Comparison of ENCODE assay signal across 11 mouse cellular contexts in genomic region chr10:76732391-76732790, GRCm38 (mm10). TPM values are rescaled to one million over a fixed set of nuclear protein-coding genes. Genes with fewer than 3 reads are reported as not detected.
A peak's percentile ranks its signal among the peaks of the same experiment; 100 is the strongest.
DNase-seq lines count a peak whose midpoint lies in the region; ATAC-seq lines count a peak whose summit lies in the region.
"Had no signal": no experiment of that assay in that cellular context is flagged by ENCODE, and none has a peak within 500 bp of the region (broad histone marks: within the 10 kb centered on the region; RNA-seq: fewer than 3 reads in every experiment).

No protein-coding gene starts in this region.

- no peaks in the 10 kb centered on the region for H3K9me3 ChIP-seq in forebrain, embryonic 10.5 days
- no peaks in the 10 kb centered on the region for H3K9me3 ChIP-seq in forebrain, embryonic 13.5 days (replicated peaks)
- no peaks in the 10 kb centered on the region for H3K9me3 ChIP-seq in liver, embryonic 11.5 days (ENCODE audit: control insufficient read depth, low read length)
- H3K9me3 ChIP-seq in embryonic facial prominence, embryonic 15.5 days (replicated peaks), result no peaks in the 10 kb centered on the region
- H3K9me3 ChIP-seq in limb, embryonic 13.5 days, result no peaks in the 10 kb centered on the region

- H3K36me3 ChIP-seq in forebrain, embryonic 10.5 days (replicated peaks), result no peaks in the 10 kb centered on the region
- H3K36me3 ChIP-seq in forebrain, embryonic 13.5 days (ENCODE audit: poor library complexity, severe bottlenecking), result no peaks in the 10 kb centered on the region
- H3K36me3 ChIP-seq in liver, embryonic 11.5 days (ENCODE audit: control insufficient read depth, insufficient read depth, low read length), result no peaks in the 10 kb centered on the region
- no peaks in the 10 kb centered on the region for H3K36me3 ChIP-seq in embryonic facial prominence, embryonic 15.5 days
- H3K36me3 ChIP-seq in limb, embryonic 13.5 days, result no peaks in the 10 kb centered on the region

- no peak overlapping the region for H3K4me3 ChIP-seq in forebrain, embryonic 10.5 days
- no peak overlapping the region for H3K4me3 ChIP-seq in forebrain, embryonic 13.5 days
- H3K4me3 ChIP-seq in liver, embryonic 11.5 days (ENCODE audit: low read depth, low read length), result no peak overlapping the region
- no peak overlapping the region for H3K4me3 ChIP-seq in embryonic facial prominence, embryonic 15.5 days (replicated peaks)
- H3K4me3 ChIP-seq in limb, embryonic 13.5 days, result no peak overlapping the region
- H3K4me3 ChIP-seq: erythroblast, embryonic 14.5 days had no signal

- H3K4me2 ChIP-seq in forebrain, embryonic 13.5 days, result no peak overlapping the region
- no peak overlapping the region for H3K4me2 ChIP-seq in liver, embryonic 11.5 days
- H3K4me2 ChIP-seq in embryonic facial prominence, embryonic 15.5 days (replicated peaks), result peak overlapping the region; percentile 42; the same call in 1 of the 2 replicates
- peak overlapping the region; percentile 61 for H3K4me2 ChIP-seq in limb, embryonic 13.5 days (replicated peaks)

- ATAC-seq in forebrain, embryonic 13.5 days, result no peak
- ATAC-seq in liver, embryonic 11.5 days (replicated peaks; ENCODE audit: low FRiP score), result no peak
- ATAC-seq in embryonic facial prominence, embryonic 15.5 days (ENCODE audit: insufficient number of reproducible peaks, low FRiP score, low TSS enrichment, low read depth), result no peak
- no peak for ATAC-seq in limb, embryonic 13.5 days (ENCODE audit: low FRiP score, low read depth)

- H3K27me3 ChIP-seq in forebrain, embryonic 10.5 days (ENCODE audit: poor library complexity, severe bottlenecking), result no peaks in the 10 kb centered on the region
- no peaks in the 10 kb centered on the region for H3K27me3 ChIP-seq in forebrain, embryonic 13.5 days
- H3K27me3 ChIP-seq in liver, embryonic 11.5 days (replicated peaks; ENCODE audit: control insufficient read depth, insufficient read depth, low read length), result no peaks in the 10 kb centered on the region
- no peaks in the 10 kb centered on the region for H3K27me3 ChIP-seq in embryonic facial prominence, embryonic 15.5 days
- no peaks in the 10 kb centered on the region for H3K27me3 ChIP-seq in limb, embryonic 13.5 days

- H3K4me1 ChIP-seq in forebrain, embryonic 10.5 days, result peaks cover 39% of the 10 kb centered on the region
- peaks cover 15% of the 10 kb centered on the region for H3K4me1 ChIP-seq in forebrain, embryonic 13.5 days
- H3K4me1 ChIP-seq in liver, embryonic 11.5 days (replicated peaks; ENCODE audit: control insufficient read depth, insufficient read depth, low read length), result 0 out of 2 replicates have a peak, but pooled peaks cover 5% of the 10 kb centered on the region
- peaks cover 74% of the 10 kb centered on the region for H3K4me1 ChIP-seq in embryonic facial prominence, embryonic 15.5 days
- peaks cover 65% of the 10 kb centered on the region for H3K4me1 ChIP-seq in limb, embryonic 13.5 days

- no peak overlapping the region for H3K9ac ChIP-seq in forebrain, embryonic 13.5 days
- H3K9ac ChIP-seq in liver, embryonic 11.5 days (ENCODE audit: low read depth, low read length), result no peak overlapping the region
- H3K9ac ChIP-seq in embryonic facial prominence, embryonic 15.5 days, result no peak overlapping the region
- peak overlapping the region; percentile 36; the same call in 1 of the 2 replicates for H3K9ac ChIP-seq in limb, embryonic 13.5 days

- peak overlapping the region; percentile 70 for H3K27ac ChIP-seq in forebrain, embryonic 10.5 days
- H3K27ac ChIP-seq in forebrain, embryonic 13.5 days, result no peak overlapping the region
- peak overlapping the region; percentile 57; the same call in 1 of the 2 replicates for H3K27ac ChIP-seq in liver, embryonic 11.5 days (ENCODE audit: low read depth, low read length)
- peak overlapping the region; percentile 95 for H3K27ac ChIP-seq in embryonic facial prominence, embryonic 15.5 days (replicated peaks)
- peak overlapping the region; percentile 95 for H3K27ac ChIP-seq in limb, embryonic 13.5 days

- 74% methylated on average over 6 of the region's 6 CpGs for WGBS in forebrain, embryonic 10.5 days
- WGBS in forebrain, embryonic 13.5 days, result 83% methylated on average over 6 of the region's 6 CpGs
- WGBS in liver, embryonic 11.5 days, result 67% methylated on average over 6 of the region's 6 CpGs
- WGBS in embryonic facial prominence, embryonic 15.5 days, result 50% methylated on average over 6 of the region's 6 CpGs
- 47% methylated on average over 6 of the region's 6 CpGs for WGBS in limb, embryonic 13.5 days

- no peak for DNase-seq in forebrain, embryonic 10.5 days (ENCODE audit: extremely low spot score, low spot score)
- DNase-seq in liver, embryonic 11.5 days (ENCODE audit: low spot score), result no peak
- no peak for DNase-seq in liver
- no peak for DNase-seq in spleen, postnatal 4 days (ENCODE audit: low spot score in 2 of 2)
- DNase-seq in kidney, adult 18-20 months, result no peak
- DNase-seq: kidney, adult 11 months; left cerebral cortex, postnatal 4 days had no signal

RNA-seq across cellular contexts. Expression of gene Col6a1, which starts 6.4 kb away (rescaled TPM):
- 3.2 TPM in 2 replicates for polyA plus RNA-seq in forebrain, embryonic 10.5 days (2016; fragmentation: Nextera tagmentation; extraction: Ambion mirVana)
- 4.4 and 5.9 TPM in 2 replicates for polyA plus RNA-seq in forebrain, embryonic 13.5 days (2015; fragmentation: Nextera tagmentation; extraction: Ambion mirVana)
- polyA plus RNA-seq in liver, embryonic 11.5 days (2014; fragmentation: Nextera tagmentation; extraction: Ambion mirVana), result 18.1 and 20.8 TPM in 2 replicates
- polyA plus RNA-seq in embryonic facial prominence, embryonic 15.5 days (2015; fragmentation: Nextera tagmentation; extraction: Ambion mirVana), result 419 and 472 TPM in 2 replicates
- polyA plus RNA-seq in limb, embryonic 13.5 days (2015; fragmentation: Nextera tagmentation; extraction: Ambion mirVana), result 149 and 152 TPM in 2 replicates
- polyA plus RNA-seq: erythroblast, embryonic 14.5 days had no signal

Comparison
In these comparisons a context has a peak if more than half of its experiments do, and no peak if none do; other contexts are left out.
1. H3K4me2 ChIP-seq: peak in embryonic facial prominence, embryonic 15.5 days (single experiment) and limb, embryonic 13.5 days (single experiment); none in forebrain, embryonic 13.5 days (single experiment) and liver, embryonic 11.5 days (single experiment).